Mouse (Mus musculus): Measurements from ENCODE around the gene Itm2b.
A peak's percentile ranks its signal among the peaks of the same experiment; 100 is the strongest.

The Itm2b gene

GRCm38 (mm10) chr14:73324634-73325455, 60.2 kb downstream of the Itm2b start:
- peak; percentile 45 to 56 for DNase-seq (ENCODE audit: low spot score in 2 of 2)

GRCm38 (mm10) chr14:73323965-73324364, 61.1 kb downstream of the Itm2b start:
- no peak for DNase-seq (ENCODE audit: low spot score in 2 of 2)

- no peak for DNase-seq (ENCODE audit: low spot score in 2 of 2)
These were observed 62.9 kb downstream of the Itm2b start for GRCm38 (mm10) chr14:73322142-73322541.

GRCm38 (mm10) chr14:73316933-73317332, 68.2 kb downstream of the Itm2b start:
- DNase-seq (ENCODE audit: low spot score in 2 of 2): no peak

GRCm38 (mm10) chr14:73313864-73314263, 71.2 kb downstream of the Itm2b start:
- DNase-seq (ENCODE audit: low spot score in 2 of 2): no peak

GRCm38 (mm10) chr14:73313396-73313795, 71.7 kb downstream of the Itm2b start:
- no peak for DNase-seq (ENCODE audit: low spot score in 2 of 2)

GRCm38 (mm10) chr14:73312909-73313308, 72.2 kb downstream of the Itm2b start:
- no peak for DNase-seq (ENCODE audit: low spot score in 2 of 2)

All from spleen, postnatal 36 days (tissue).